Mouse (Mus musculus) thymus, postnatal 14 days (tissue): ENCODE data around the gene Lef1.
A peak's percentile ranks its signal among the peaks of the same experiment; 100 is the strongest.

ENCODE experiments used
- DNase-seq: peaks from one replicate; pipeline ENCODE4 v3.0.0; 2021

Lef1 gene

GRCm38 (mm10) chr3:131255399-131255981 is 145.2 kb downstream of the Lef1 start:
- no peak for DNase-seq

DNA sequence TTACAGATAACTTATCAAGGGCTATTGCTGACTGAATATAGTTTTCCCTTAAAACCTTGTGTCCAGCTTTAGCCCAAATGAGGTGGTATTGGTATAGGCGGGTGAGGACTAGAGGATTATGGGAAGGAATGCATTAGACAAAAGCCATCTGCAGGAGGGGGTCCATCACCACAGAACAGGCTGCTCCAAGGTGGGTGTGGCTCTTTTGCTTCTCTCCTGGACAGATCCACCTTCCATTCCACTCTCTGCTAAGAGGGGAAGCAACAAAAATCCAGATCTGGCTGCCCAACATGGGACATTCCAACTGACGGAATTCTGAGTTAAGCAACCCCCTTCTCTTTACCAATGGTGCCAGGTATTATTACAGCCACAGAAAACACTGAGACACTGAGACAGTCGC is 148.7 kb downstream of the Lef1 start:
- no peak for DNase-seq

- no peak for DNase-seq
Observed at GRCm38 (mm10) chr3:131259392-131259965, 149.2 kb downstream of the Lef1 start.

- no peak for DNase-seq
Observed at GRCm38 (mm10) chr3:131260418-131260817, 150.1 kb downstream of the Lef1 start.

- DNase-seq, result no peak
Observed at GRCm38 (mm10) chr3:131263766-131264486, 153.7 kb downstream of the Lef1 start.

DNA sequence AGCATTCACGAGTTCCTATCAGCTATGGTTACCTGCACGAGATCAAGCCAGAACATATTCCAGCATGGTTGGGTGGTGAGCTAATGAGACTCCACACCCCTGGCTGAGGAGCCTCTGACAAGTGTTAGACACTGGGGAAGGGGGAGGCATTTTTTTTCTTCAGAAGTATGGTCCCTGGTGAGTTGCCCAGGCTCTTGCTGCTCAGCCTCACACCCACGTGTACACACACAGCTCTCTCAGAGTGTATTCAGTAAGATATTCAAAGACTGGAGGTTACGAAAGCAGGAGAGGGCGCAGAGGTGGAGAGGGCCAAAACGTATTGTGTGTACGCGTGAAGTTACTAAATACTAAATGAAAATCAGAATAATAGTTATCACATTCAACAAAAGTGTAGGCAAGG is 155.2 kb downstream of the Lef1 start:
- DNase-seq, result no peak

DNA sequence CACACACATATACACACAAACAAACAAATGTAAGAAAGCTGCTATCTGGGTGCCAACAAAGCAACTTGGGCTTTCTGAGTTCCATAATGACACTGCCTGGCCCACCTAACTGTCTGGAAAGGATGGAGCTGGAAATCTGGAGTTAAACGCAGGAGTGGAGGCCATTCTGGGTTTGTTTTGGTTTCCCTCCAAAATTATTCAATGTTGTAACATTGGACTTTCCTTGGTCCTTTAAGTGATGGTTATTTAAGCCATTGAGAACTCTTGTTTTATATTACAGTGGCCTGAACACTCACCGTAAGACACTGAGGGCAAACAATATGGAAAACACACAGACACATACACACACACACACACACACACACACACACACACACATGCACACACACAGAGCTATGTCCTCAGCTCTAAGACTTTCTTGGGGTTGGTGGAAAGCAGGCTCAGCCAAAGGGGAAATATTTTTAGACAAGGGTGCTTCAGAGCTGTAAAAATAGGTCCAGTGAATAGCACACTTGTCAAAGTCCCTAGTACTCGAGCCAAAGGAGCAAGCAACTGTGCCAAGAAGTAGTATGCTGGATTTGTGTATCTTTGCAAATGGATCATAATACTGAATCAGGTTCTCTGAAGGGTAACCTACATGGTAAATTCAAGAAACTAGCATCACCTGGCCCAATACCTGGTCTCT is 156.2 kb downstream of the Lef1 start:
- no peak for DNase-seq

GRCm38 (mm10) chr3:131270381-131270780 is 160.1 kb downstream of the Lef1 start:
- no peak for DNase-seq

- peak; percentile 43 for DNase-seq
Observed at GRCm38 (mm10) chr3:131271157-131271556, 160.9 kb downstream of the Lef1 start.

DNA sequence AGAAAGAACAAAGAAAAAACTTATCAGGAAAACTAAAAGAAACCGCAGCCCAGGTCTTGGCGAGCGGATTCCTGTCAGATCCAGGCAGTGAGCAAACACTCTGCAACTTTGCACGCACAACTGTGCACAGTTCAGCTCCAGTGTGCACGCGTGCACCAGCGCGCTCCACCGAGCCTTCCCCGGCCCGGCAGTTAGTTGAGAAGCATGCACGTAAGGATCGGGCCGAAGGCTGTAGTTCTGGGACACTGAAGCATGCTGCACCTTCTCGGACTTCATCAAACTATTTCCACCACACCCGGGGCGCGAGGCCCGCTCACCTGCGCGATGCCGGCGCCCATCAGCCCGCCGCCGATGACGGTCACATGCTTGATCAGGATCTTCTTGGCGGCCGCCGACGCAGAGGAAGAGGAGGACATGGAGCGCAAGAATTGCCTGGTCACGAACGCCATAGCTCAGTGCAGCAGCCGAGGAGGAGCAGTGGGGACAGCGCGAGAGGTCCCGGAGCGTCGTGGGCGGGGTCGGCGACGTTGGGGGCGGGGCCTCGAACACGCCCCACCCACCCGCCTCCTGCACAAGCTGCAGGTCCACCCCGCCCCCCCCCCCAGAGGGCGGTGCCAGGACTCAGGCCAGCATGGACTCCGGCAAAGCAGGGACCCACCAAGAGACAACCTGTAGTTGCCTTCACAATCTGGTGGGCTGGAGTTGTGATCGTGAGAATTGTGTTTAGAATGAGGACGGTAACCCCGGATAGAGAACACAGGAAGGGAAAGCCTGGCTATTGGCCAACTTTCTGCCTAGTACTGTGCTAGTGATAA is 161.5 kb downstream of the Lef1 start, which contains the start of gene Hadh:
TSS of gene Hadh (minus strand) at position 543 of the 815 bp plus-strand sequence.
- DNase-seq, result peak; percentile 89

GRCm38 (mm10) chr3:131272374-131273100 is 162.3 kb downstream of the Lef1 start:
- no peak for DNase-seq
